ENCODE assay signal across 16 mouse cellular contexts in the genomic region with DNA sequence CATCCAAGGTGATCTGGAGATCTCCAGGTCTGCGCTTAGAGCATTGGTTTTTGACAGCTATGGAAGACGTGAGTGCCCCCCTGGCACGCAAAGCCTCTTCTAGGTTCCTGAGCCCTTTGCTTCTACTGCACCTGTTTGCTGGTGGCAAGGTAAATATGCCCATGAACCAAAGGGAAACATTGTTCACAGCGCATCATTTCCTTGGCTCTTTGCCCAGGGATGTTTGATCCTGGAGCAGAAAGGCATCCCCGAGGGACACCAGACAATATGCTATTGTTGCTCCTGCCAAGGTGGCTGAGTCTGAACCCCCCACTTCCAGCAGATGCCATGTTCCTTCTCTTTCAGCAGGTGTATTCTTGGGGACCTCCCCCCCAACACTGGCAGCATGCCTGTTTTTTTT.
DNase-seq lines count a peak whose midpoint lies in the region; ATAC-seq and TF ChIP-seq lines count a peak whose summit lies in the region.
"Had no signal": no experiment of that assay in that cellular context is flagged by ENCODE, and none has a peak within 500 bp of the region (broad histone marks: within the 10 kb centered on the region; RNA-seq: fewer than 3 reads in every experiment).

No protein-coding gene starts in this region.

- DNase-seq in layer of hippocampus, adult 2 months (ENCODE audit: low spot score in 2 of 2), result no peak
- DNase-seq in layer of hippocampus, postnatal 36 days, result no peak
- DNase-seq in MN1 (ENCODE audit: low spot score), result peak; percentile 34
- DNase-seq in cerebellum, adult 11-12 months, result peak; percentile 81
- DNase-seq in cerebellum, postnatal 25 days, result peak; percentile 63 to 73
- DNase-seq in embryo, embryonic 11 days, result no peak
- DNase-seq: heart, adult 11 months; liver, embryonic 13.5 days; right cerebral cortex, postnatal 25 days; thymus, postnatal 4 days had no signal

- H3K4me3 ChIP-seq in layer of hippocampus, adult 2 months, result no peak overlapping the region
- H3K4me3 ChIP-seq: heart, embryonic 15.5 days; kidney, embryonic 15.5 days; liver, embryonic 13.5 days; midbrain, embryonic 13.5 days had no signal

- no peak for ATAC-seq in erythroid progenitor cell, adult 5-6 weeks (replicated peaks; ENCODE audit: low FRiP score, poor library complexity, severe bottlenecking)
- ATAC-seq: forebrain, embryonic 16.5 days; midbrain, embryonic 13.5 days had no signal

- H3K27ac ChIP-seq in layer of hippocampus, adult 2 months, result peak overlapping the region; percentile 21; the same call in 1 of the 2 replicates
- H3K27ac ChIP-seq: heart, embryonic 15.5 days; kidney, embryonic 15.5 days; liver, embryonic 13.5 days; midbrain, embryonic 13.5 days; stomach, postnatal 0 days had no signal

- TF ChIP-seq CTCF in layer of hippocampus, adult 2 months (conservative IDR thresholded peaks at IDR 0.05), result no peak

Comparison
In these comparisons a context has a peak if more than half of its experiments do, and no peak if none do; other contexts are left out.
1. DNase-seq: peak in MN1 (single experiment), cerebellum, adult 11-12 months (single experiment) and cerebellum, postnatal 25 days (2 of 2); none in layer of hippocampus, adult 2 months (0 of 2), layer of hippocampus, postnatal 36 days (0 of 2) and embryo, embryonic 11 days (single experiment).